Mouse (Mus musculus): ENCODE results near the gene Lin52. TPM values are rescaled to one million over a fixed set of nuclear protein-coding genes. Genes with fewer than 3 reads are reported as not detected.
A peak's percentile ranks its signal among the peaks of the same experiment; 100 is the strongest.
"Not testable (repeated sequence)": the region's sequence is repeated elsewhere in the genome, so short reads cannot be mapped to it uniquely, and the experiment has no call there.

Gene Lin52
- total RNA-seq, 2 experiments from 2014 or later: 11.1 to 13.3 TPM

DNA sequence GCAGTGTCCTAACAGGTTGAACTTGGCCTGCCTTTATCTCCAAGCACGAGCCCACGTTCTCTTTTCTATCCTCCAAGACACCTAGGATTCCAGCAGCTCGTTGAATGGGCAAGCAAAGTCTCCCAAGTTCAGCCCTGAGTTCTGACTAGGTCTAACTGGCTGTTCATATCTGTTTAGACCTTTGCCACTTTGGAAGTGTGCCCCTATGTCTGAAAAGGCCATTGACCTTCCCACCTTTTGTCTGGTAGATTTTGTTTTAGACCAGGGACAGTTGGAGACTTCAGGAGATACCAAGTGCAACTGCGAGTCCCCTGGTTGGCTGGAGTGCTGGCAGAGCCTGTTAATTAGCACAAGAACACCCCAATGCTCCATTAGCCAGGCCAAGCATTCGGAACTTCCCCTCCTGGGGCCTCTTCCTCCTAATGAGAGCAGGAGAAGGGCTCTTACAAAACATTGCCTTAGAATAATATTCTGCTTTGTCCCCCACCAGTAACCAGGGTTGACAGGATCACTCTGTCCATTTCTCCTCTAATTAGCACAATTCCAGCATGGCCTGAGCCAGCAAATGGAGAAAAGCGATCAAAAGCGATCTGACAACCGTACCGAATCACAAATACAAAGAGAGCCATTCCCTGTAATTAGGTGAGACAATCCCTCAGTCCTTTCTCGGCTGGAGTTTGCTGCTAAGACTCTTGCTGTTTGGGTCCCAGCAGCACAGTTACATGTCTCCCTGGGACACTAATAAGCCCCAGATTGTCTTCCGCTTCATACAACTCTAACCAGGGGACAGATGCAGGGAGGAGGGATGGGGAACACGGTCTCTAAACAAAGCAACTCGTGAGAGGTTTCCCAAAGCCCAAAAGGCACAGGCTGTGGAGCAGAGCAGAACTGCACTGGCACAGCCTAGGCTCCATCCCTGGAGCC is 80.9 kb downstream of the Lin52 start:
- ATAC-seq (replicated peaks; ENCODE audit: poor library complexity, severe bottlenecking): no peak

DNA sequence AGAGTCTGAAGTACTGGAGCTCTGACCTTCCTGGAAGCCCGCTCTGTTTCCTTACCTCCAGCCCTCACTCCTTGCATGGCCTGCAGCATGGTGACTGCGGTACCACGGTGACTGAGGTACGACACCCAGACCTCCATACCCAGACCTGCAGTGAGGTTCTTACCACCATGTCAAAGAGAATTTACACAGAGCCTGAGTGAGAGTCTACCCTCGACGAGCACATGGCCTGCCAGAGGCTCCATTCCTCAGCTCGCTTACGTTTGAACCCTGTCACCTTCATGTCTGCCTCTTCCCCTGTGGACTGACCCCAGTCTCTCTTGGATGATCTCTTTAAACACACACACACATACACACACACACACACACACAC is 81.6 kb downstream of the Lin52 start:
- ATAC-seq (replicated peaks; ENCODE audit: poor library complexity, severe bottlenecking): no peak; the same call in 1 of the 2 replicates

DNA sequence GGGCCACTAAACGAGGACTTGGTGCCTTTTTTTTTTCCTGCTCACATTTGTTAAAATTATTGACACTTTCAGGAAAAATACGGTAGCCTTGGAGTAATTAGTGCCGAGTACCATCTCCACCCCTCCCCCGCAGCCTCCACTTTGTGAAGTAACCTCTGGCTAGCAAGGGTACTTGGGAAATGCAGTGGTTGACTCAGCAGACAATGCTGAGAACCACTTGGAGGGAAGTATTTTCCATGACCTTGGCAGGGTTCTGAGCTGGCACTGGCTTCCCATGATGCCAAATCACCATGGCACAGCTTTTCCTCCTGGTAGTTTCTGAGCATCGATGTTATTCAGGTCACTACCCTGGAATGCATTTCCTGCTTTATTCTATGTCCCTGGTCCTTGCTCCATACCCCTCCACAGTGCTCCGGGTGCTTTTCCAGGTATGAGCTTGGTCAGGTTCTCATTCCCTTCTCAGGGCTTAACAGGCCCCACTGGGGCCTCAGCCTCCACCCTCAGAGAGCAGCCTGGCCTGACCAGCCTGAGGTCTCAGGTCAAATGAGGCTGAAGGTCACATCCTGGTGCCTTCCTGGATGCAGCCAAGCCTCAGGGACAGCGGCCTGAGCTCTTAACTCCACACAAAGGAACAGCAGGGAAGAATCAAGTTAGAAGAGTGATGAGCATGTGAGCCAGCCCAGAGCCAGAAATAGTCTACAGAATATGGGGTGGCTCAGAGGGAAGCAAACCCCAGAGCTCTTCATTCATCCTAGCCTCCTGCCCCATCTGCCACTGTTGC is 82.7 kb downstream of the Lin52 start:
- no peak for ATAC-seq (replicated peaks; ENCODE audit: poor library complexity, severe bottlenecking)

DNA sequence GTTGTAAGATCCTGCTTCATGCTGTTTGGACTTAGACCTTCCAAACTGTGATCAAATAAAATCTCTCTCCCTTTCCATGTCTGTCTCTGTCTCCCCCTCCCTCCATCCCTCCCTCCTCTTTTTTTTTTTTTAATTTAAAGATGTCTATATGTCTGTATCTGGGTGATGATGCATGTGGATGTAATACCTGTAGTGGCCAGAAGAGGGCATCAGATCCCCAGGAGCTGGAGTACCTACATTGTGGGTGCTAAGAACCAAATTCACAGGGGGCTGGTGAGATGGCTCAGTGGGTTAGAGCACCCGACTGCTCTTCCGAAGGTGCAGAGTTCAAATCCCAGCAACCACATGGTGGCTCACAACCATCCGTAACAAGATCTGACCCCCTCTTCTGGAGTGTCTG is 88.3 kb downstream of the Lin52 start:
- ATAC-seq (replicated peaks; ENCODE audit: poor library complexity, severe bottlenecking): not testable (repeated sequence)

DNA sequence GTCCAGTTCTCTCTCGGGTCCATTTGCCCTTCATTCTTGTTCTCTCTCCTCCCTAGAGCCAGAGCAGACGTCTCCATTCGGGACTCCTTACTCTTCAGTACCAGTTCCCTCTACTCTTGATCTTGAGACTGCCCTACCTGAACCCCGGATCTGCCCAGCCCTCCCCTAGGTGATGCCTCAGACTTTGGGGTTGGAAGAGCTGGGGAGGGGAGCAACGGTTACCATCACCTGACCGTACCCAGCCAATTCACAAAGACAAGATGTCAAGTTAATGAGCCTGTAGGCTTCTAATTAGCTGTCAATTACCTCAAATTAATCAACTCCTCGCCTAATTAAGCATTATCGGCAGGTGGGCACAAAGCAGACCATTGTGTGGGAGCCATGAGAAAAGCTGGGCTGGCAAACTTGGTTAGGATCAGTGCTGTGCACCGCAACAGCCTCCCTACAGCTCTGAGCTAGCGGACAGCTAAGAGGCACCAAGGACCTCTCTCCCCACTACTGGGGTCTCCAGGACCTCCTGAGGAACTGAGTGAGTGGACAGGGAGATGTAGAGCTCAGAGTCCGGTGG is 90.3 kb downstream of the Lin52 start:
- ATAC-seq (replicated peaks; ENCODE audit: poor library complexity, severe bottlenecking): no peak

DNA sequence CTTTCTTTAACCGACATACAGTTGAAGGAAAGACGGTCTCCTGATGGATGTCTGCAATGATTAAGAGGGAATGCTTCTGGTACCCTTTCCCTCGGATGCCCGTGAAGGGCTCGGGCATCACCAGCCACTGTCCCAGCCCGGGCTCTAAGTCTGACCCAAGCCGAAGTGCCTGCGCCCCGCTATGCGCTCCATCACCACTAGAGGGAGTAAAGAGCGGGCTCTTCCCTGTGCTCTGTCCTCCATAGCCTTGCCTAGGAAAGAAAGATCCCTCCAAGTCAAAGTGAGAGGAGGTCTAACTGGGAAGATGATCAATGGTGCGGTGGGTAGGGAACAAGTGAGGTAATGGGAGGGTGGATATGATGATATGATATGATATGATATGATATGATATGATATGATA is 94.8 kb downstream of the Lin52 start:
- ATAC-seq (replicated peaks; ENCODE audit: poor library complexity, severe bottlenecking): peak; percentile 77

DNA sequence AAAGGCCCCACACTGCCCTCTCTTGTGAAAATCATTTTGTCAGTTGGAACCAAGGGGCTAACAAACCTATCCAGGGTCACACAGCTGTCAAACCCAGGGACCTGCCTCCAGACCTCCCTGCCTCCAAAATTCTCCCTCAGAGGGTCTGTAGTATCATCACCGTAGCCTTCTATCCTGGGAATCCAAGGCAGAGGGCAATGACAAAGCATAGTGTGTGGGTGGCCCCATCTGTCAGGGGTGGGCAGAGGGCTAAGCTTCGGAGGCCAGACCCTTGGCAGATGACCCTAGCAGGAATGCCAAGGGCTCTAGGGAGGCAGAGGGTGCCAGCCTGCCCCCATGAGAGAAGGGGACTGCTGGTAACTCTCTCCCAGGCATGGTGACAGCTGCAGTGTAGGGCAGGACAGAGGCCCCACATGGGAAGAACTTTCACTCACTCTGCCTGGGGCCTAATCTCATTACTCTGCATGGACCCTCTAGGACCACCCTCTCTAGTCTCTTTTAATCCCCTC is 95.4 kb downstream of the Lin52 start:
- ATAC-seq (replicated peaks; ENCODE audit: poor library complexity, severe bottlenecking): no peak

DNA sequence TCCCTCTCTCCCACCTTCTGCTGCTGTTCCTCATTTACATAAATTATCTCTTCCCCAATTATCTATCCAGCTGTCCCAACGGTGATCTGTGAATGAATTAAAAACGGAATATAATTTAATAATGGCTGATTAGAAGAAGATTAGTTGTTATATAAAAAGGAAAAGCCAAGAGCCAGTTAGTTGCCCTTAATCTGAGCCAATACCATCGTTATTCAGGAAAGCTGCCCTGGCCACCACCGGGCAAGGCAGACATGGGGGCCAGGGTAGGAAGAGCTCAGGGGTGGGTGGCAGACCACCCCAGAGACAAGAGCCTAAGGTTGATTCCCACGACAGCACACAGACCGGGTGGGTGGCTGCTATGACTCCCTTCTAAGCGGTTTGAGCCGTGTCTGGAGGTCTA is 97.0 kb downstream of the Lin52 start:
- no peak for ATAC-seq (replicated peaks; ENCODE audit: poor library complexity, severe bottlenecking)

DNA sequence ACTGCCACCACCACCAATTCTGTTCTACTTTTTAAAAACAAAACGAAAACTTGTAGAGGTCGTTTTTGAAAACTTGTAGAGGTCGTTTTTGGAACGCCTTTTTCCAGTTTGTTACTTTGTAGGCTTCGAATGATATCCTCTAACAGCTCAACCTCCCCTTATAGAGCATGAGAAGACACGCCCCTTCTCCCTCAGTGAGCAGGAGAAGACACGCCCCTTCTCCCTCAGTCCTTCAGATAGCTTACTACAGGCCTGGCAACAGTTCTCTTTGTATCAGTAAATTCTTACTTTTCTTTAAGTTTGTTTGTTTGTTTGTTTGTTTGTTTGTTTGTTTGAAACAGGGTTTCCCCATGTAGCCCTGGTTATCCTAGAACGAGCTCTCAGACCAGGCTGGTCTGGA is 104.0 kb downstream of the Lin52 start:
- no peak for ATAC-seq (replicated peaks; ENCODE audit: poor library complexity, severe bottlenecking)

DNA sequence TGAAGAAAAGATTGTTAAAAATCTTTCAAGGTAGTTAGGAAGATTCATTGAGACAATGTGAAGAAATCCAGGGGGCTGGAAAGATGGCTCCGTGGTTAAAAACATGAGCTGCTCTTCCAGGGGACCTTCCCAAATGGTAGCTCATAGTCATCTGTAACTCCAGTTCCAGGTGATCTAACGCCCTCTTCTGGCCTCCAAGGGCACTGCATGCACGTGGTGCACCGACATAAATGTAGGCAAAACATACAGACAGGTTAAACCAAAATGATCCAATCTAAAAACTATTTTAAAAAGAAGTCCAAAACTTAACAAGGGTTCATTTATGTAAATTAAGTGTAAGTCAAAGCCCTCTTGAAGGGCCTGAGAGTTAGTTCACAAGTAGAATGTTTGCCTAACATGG is 111.3 kb downstream of the Lin52 start:
- no peak for ATAC-seq (replicated peaks; ENCODE audit: poor library complexity, severe bottlenecking)

DNA sequence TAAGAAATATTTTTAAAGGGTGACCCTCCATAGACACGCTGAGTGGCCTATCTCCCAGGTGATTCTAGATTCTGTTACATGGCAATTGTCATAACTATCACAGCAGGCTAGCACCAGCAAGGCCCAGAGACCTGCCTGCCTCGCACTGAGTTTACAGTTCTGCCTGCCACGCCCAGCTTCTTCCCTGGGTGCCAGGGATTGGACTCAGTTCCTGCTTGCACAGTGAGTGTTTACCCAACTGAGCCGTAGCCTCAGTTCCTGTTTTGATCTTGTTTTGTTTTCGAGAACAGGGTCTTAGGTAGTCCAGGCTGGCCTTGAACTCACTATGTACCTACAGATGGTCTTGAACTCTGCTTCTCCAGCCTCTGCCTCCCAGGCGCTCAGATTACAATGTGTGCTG is 116.4 kb downstream of the Lin52 start:
- peak; percentile 39 for ATAC-seq (replicated peaks; ENCODE audit: poor library complexity, severe bottlenecking)

DNA sequence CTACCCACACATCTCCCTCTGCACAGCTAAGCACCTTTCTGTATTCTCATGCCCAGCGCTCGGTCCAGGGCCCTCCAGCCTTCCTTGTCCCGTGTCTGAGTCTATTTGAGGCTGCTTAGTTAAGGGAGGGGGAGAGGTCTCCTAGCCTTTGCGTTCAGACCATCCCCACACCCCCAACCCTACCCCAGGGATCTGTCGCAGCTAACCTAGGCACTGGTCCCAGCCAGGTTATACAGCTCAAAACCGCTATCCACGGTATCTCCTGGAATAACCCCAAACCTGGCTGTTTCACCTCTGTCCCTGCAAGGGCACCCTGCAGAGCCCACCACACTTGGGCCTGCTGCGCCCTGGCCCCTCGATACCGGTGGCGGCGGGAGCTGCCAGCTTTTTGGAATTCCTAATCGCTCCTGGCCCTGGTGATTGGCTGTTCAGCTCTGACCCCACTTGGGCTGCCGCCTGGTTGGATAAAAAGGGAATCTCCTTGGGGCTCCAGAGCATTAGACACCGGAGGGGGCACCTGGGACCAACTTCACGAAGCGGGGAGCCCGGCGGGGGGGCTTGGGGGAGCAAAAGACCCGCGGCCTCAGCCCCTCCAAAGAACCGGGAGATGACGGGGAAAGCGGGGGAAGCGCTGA is 118.2 kb downstream of the Lin52 start, which contains the start of gene Vsx2:
TSS of gene Vsx2 (plus strand) at position 427 of the 635 bp plus-strand sequence.
- ATAC-seq (replicated peaks; ENCODE audit: poor library complexity, severe bottlenecking): no peak

DNA sequence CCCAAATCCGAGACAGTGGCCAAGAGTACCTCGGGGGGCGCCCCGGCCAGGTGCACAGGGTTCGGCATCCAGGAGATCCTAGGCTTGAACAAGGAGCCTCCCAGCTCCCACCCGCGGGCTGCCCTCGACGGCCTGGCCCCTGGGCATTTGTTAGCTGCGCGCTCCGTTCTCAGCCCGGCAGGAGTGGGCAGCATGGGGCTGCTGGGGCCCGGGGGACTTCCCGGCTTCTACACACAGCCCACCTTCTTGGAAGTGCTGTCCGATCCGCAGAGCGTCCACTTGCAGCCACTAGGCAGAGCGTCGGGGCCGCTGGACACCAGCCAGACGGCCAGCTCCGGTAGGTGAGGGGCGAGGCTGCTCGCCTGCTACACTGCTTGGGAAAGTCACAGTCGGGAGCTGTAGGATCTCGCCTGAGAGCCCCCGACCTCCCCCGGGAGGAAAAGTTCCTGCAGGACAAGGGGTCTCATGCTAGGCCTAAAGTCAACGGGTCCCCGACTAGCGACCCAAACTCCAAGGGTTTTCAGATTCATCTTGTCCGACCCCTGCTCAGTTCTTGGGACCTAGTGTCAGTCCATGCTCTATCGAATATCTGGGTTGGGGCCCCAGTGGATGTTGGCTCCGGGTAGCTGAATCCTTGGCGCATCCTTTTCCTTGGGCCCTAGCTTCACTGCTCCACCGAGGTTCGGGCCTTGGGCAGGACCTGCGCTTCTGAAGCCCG is 118.9 kb downstream of the Lin52 start:
- no peak for ATAC-seq (replicated peaks; ENCODE audit: poor library complexity, severe bottlenecking)

DNA sequence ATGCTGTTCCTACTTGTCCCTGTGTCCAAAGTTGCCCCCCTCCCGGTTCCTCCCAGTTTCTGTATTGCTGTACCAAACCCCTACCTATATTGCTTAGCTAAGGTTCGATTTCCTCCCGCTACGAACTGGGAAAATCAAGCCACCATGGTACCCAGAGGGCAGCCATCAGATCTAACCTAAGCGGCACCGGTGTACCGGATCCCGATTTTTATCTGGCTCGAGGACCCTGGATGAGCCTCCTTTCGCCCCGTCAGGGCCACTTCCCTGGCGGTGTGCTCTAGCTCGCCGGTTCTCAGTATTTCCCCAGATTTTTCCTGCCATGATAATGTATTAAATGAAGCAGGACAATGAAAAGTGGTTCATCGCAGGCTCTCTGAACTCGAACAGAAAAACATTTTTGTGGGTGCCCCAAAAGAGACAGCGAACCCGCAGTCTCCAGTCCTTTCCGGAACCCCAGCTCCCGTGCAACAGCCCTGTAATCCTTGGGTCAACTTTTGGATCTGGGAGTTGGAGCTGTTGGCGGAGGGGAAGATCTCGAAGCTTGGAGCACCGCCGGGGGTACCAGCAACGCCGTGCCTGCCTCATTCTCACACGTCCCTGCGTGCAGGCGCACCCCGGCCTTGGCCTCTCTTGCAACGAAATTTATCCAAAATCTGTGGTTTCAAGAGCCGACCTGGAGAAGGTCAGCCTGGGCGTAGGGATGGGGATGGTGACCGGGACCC is 119.6 kb downstream of the Lin52 start:
- no peak for ATAC-seq (replicated peaks; ENCODE audit: poor library complexity, severe bottlenecking)

DNA sequence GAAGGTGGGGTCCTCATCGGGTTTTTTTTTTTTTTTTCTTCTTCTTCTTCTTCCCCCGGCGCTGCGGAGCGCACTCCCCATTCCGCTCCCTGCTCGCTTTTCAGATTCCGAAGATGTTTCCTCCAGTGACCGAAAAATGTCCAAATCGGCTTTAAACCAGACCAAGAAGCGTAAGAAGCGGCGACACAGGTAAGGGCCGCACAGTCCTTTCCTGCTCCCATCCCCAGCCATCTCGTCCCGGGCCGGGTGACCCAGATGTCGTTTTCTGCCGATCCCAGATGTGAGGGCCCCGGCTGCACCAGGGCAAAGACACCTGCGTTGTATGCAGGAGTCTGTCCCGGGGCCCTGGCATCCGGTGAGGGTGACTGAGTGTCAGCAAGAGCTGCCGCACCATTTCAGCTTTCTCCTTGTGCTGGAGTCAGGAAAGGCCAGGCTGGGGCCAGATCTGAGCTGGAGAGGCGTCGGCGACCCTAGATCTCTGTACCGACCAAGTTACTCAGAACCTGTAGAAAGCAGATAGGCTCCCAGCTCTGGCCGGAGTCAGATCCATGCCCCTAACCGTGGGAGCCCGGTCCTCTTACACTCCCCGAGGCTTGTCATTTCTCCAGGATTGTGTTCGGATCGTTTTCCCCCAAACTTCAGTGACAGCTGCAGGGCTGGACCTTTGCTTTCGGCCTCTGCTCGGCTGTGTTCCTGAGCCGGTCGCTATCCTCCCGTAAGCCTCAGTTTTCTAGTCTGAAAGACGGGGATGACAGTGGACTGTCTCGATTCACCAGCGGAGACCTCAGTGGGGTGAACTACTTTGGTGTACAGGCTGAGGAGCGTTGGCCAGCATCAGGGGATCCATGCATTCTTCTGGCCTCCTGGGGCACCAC is 120.5 kb downstream of the Lin52 start:
- ATAC-seq (replicated peaks; ENCODE audit: poor library complexity, severe bottlenecking): 0 out of 2 replicates have a peak, but pooled peaks have one; percentile 23

DNA sequence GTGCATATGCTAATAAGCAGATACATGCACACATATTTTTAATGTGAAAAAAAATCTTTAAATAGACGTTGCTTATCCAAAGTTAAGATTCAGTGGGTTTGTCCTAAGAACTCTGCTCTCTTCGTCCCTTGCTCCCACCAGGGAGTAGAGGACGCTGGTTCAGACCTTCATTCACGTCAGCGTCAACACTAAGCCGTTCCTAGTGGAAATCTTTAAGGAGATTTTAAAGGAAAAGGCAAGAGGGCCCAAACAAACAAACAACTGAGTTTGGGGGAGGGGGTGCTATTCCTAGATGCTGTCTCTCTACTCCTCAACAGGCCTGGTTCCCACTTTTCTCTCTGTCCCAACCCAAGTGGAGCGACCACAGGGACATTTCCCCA is 121.1 kb downstream of the Lin52 start:
- ATAC-seq (replicated peaks; ENCODE audit: poor library complexity, severe bottlenecking): no peak

DNA sequence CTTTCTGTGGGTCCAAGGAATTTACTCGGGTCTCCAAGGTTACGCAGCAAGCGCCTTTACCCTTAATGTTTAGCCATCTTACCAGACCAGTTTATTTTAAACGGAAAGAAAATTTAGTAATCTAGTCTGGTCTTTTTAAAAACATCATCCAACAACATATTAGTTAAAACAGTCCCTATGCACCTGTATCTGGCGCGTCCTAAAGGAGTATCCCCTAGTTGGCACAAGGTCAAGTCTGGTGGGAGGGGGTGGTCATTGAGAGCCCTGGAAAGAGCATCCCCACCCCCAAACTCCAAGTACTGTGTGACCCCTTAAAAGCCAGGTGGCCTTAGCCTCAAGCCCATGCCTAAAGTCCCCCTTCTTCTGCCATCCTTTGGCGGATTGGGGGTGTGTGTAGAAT is 121.9 kb downstream of the Lin52 start:
- ATAC-seq (replicated peaks; ENCODE audit: poor library complexity, severe bottlenecking): no peak

DNA sequence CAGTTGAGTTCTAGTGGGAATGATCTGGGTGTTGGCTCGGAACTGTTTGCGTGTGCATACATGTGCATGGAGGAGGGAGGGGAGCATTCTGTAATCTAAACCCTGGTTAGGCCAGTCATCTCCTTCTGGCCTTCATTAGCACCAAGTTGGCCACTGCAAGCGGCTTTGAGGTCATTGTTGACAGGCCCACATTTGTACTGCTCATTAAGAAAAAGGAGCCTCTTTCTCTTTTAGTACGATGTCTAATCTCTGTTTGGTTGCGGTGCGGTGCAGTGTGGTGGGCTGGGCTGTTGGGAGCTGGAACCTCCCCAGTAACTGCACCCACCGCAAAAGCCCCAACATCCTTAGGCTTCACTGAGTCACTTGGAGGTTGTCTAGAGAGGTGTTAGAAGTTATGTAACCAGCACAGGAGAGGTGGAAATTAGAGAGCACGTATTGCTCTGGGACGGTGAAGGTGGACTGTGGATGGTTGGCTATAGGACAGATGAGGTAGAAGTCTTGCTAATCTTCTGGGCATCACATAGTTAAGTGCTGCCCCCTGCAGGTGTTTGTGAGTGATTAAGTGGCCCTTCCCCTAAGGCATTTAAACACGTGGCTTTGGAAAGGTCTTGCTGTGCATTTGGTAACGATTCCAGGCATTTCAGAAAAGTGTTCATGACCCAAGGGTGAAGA is 126.7 kb downstream of the Lin52 start:
- no peak for ATAC-seq (replicated peaks; ENCODE audit: poor library complexity, severe bottlenecking)

Data from granulocyte monocyte progenitor cell, adult 5-6 weeks (primary cell).